ENCODE assay signal across 15 mouse cellular contexts in the genomic region with DNA sequence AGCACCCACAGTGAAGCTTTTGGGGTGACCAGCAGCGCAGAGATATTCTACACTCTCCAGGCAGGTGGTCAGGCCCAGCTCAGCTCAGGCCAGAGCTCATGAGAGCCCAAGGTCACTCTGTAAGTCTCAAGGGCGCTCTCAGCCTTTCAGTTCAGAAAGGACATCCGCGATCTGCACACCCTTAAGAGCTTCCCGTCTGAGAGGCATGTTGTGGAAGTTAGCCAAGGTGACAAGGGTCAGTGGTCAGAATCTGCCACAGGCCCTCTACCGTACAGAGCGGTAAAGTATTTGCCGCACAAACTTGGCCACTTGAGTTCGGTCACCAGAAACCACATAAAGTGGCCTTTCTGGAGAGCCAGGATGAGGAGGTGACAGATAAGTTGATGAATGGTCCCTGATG. TPM values are rescaled to one million over a fixed set of nuclear protein-coding genes. Genes with fewer than 3 reads are reported as not detected.
DNase-seq lines count a peak whose midpoint lies in the region; ATAC-seq and TF ChIP-seq lines count a peak whose summit lies in the region.
"Had no signal": no experiment of that assay in that cellular context is flagged by ENCODE, and none has a peak within 500 bp of the region (broad histone marks: within the 10 kb centered on the region; RNA-seq: fewer than 3 reads in every experiment).

No protein-coding gene starts in this region.

- no peak overlapping the region for H3ac ChIP-seq in myocyte (ENCODE audit: control insufficient read depth, insufficient read length)

- no peak for TF ChIP-seq EP300 in liver, postnatal 0 days (IDR thresholded peaks at IDR 0.05; ENCODE audit: low read depth)

- no peak overlapping the region for H3K27ac ChIP-seq in liver, adult 2 months (replicated peaks; ENCODE audit: insufficient read depth, low read depth, low read length)
- no peak overlapping the region for H3K27ac ChIP-seq in liver, postnatal 0 days (ENCODE audit: low read depth)
- no peak overlapping the region for H3K27ac ChIP-seq in kidney, embryonic 15.5 days
- H3K27ac ChIP-seq: forebrain, embryonic 12.5 days; hindbrain, embryonic 14.5 days; lung, embryonic 15.5 days; neural tube, embryonic 12.5 days had no signal

- DNase-seq in adrenal gland, adult 2 months: peak; percentile 45
- no peak for DNase-seq in adrenal gland, adult 18-20 months (ENCODE audit: low spot score in 2 of 2)
- peak; percentile 1 for DNase-seq in liver, adult 2 months (ENCODE audit: extremely low read depth, low read depth, low spot score)
- DNase-seq in liver, postnatal 0 days: no peak
- DNase-seq in ovary, adult 18-20 months (ENCODE audit: low spot score): no peak
- no peak for DNase-seq in urinary bladder, postnatal 4 days (ENCODE audit: low spot score in 2 of 2)
- DNase-seq: thymus, adult 18-20 months had no signal

- no peak for ATAC-seq in liver, postnatal 0 days
- no peak for ATAC-seq in kidney, embryonic 15.5 days (replicated peaks; ENCODE audit: low FRiP score)
- ATAC-seq: activated CD4-positive, CD25-positive, alpha-beta regulatory T cell, adult 4 months had no signal

- TF ChIP-seq POLR2A in liver, adult 2 months (IDR thresholded peaks at IDR 0.05; ENCODE audit: extremely low read depth, insufficient read depth, low read length): no peak
- no peak for TF ChIP-seq POLR2A in myocyte (IDR thresholded peaks at IDR 0.05; ENCODE audit: insufficient read length, low read depth)

- H3K4me1 ChIP-seq in liver, adult 2 months (ENCODE audit: control insufficient read depth, insufficient read depth, low read length): no peaks in the 10 kb centered on the region
- H3K4me1 ChIP-seq in liver, postnatal 0 days (ENCODE audit: insufficient read depth): no peaks in the 10 kb centered on the region
- peaks cover 30% of the 10 kb centered on the region for H3K4me1 ChIP-seq in kidney, embryonic 15.5 days

- H3K79me2 ChIP-seq in liver, adult 2 months (ENCODE audit: control insufficient read depth, insufficient read depth, low read length): no peaks in the 10 kb centered on the region
- no peaks in the 10 kb centered on the region for H3K79me2 ChIP-seq in myocyte (ENCODE audit: control insufficient read depth, insufficient read depth)

- H3K4me3 ChIP-seq in liver, adult 2 months (ENCODE audit: insufficient read depth, low read depth, low read length): no peak overlapping the region
- H3K4me3 ChIP-seq in liver, postnatal 0 days (ENCODE audit: low read depth, low read length): no peak overlapping the region
- no peak overlapping the region for H3K4me3 ChIP-seq in kidney, embryonic 15.5 days (replicated peaks)
- no peak overlapping the region for H3K4me3 ChIP-seq in myocyte
- H3K4me3 ChIP-seq: forebrain, embryonic 12.5 days; lung, embryonic 15.5 days; neural tube, embryonic 12.5 days had no signal

- H3K9ac ChIP-seq in liver, adult 2 months (ENCODE audit: low read depth, low read length): no peak overlapping the region
- no peak overlapping the region for H3K9ac ChIP-seq in liver, postnatal 0 days (replicated peaks)
- 0 out of 2 replicates have a peak overlapping the region, but pooled peaks have one; percentile 17 for H3K9ac ChIP-seq in kidney, embryonic 15.5 days
- H3K9ac ChIP-seq: forebrain, embryonic 12.5 days; hindbrain, embryonic 14.5 days; lung, embryonic 15.5 days; neural tube, embryonic 12.5 days had no signal

- no peaks in the 10 kb centered on the region for H3K36me3 ChIP-seq in liver, adult 2 months (ENCODE audit: control insufficient read depth, insufficient read depth, low read length)
- no peaks in the 10 kb centered on the region for H3K36me3 ChIP-seq in liver, postnatal 0 days (replicated peaks; ENCODE audit: insufficient read depth, low read length)
- H3K36me3 ChIP-seq in kidney, embryonic 15.5 days: no peaks in the 10 kb centered on the region
- H3K36me3 ChIP-seq in myocyte (ENCODE audit: control insufficient read depth, insufficient read depth): no peaks in the 10 kb centered on the region
- H3K36me3 ChIP-seq: forebrain, embryonic 12.5 days; G1E; lung, embryonic 15.5 days; neural tube, embryonic 12.5 days had no signal

- H3K27me3 ChIP-seq in liver, adult 2 months (ENCODE audit: control insufficient read depth, insufficient read depth, low read length): peaks cover 3% of the 10 kb centered on the region; the same call in 1 of the 2 replicates
- H3K27me3 ChIP-seq in liver, postnatal 0 days (ENCODE audit: insufficient read depth, low read length): peaks cover 19% of the 10 kb centered on the region
- H3K27me3 ChIP-seq in kidney, embryonic 15.5 days: peaks cover 17% of the 10 kb centered on the region
- no peaks in the 10 kb centered on the region for H3K27me3 ChIP-seq in myocyte (ENCODE audit: control insufficient read depth, insufficient read depth, insufficient read length)

- H3K4me2 ChIP-seq in liver, postnatal 0 days (ENCODE audit: low read depth, low read length): no peak overlapping the region
- no peak overlapping the region for H3K4me2 ChIP-seq in kidney, embryonic 15.5 days
- H3K4me2 ChIP-seq in myocyte (ENCODE audit: low read depth): peak overlapping the region; percentile 91
- H3K4me2 ChIP-seq: forebrain, embryonic 12.5 days; hindbrain, embryonic 14.5 days; lung, embryonic 15.5 days; neural tube, embryonic 12.5 days had no signal

- no peaks in the 10 kb centered on the region for H3K9me3 ChIP-seq in liver, postnatal 0 days (ENCODE audit: low read length)
- no peaks in the 10 kb centered on the region for H3K9me3 ChIP-seq in kidney, embryonic 15.5 days (replicated peaks)
- H3K9me3 ChIP-seq: forebrain, embryonic 12.5 days; G1E; lung, embryonic 15.5 days; neural tube, embryonic 12.5 days had no signal

- 58% methylated on average over 9 of the region's 9 CpGs for WGBS in liver, adult 2 months
- 53% methylated on average over 9 of the region's 9 CpGs for WGBS in liver, postnatal 0 days (ENCODE audit: insufficient replicate concordance)
- WGBS in kidney, embryonic 15.5 days: 29% methylated on average over 9 of the region's 9 CpGs

- no peak for TF ChIP-seq CTCF in liver, adult 2 months (IDR thresholded peaks at IDR 0.05; ENCODE audit: low read depth, low read length)
- no peak for TF ChIP-seq CTCF in liver, postnatal 0 days (IDR thresholded peaks at IDR 0.05; ENCODE audit: low read depth)

TF ChIP-seq in myocyte, 11 proteins besides CTCF, POLR2A, EP300 and RAD21:
- no peak for TF ChIP-seq SRF (IDR thresholded peaks at IDR 0.05; ENCODE audit: control insufficient read depth, insufficient read length, low read depth)
- no peak for TF ChIP-seq REST (IDR thresholded peaks at IDR 0.05; ENCODE audit: insufficient read depth, insufficient read length)
- TF ChIP-seq USF1 (IDR thresholded peaks at IDR 0.05; ENCODE audit: low read depth): no peak
- no peak for TF ChIP-seq CEBPB (IDR thresholded peaks at IDR 0.05; ENCODE audit: insufficient read depth, poor library complexity, severe bottlenecking)
- TF ChIP-seq TCF12 (IDR thresholded peaks at IDR 0.05; ENCODE audit: insufficient read depth, poor library complexity, severe bottlenecking): no peak
- TF ChIP-seq MYOG (IDR thresholded peaks at IDR 0.05; ENCODE audit: control insufficient read depth in 1 of 3, insufficient read depth in 1 of 3, insufficient read length in 2 of 3, low read depth in 2 of 3): no peak
- no peak for TF ChIP-seq TCF3 (IDR thresholded peaks at IDR 0.05; ENCODE audit: insufficient read length, low read depth)
- no peak for TF ChIP-seq MYOD1 (IDR thresholded peaks at IDR 0.05; ENCODE audit: control insufficient read depth in 1 of 3, insufficient read length in 2 of 3, low read depth in 2 of 3)
- TF ChIP-seq POLR2AphosphoS2 (IDR thresholded peaks at IDR 0.05; ENCODE audit: insufficient read length, low read depth): no peak
- no peak for TF ChIP-seq MAX (IDR thresholded peaks at IDR 0.05; ENCODE audit: low read depth)
- TF ChIP-seq E2F4 (IDR thresholded peaks at IDR 0.05; ENCODE audit: insufficient read depth): no peak
TF ChIP-seq in myocyte: peak in this region for 0.

RNA-seq across cellular contexts. Expression of a gene that starts 28.8 kb away (rescaled TPM):
- 1 to 10 TPM; 2.1 to 2.2 TPM for total RNA-seq in adrenal gland, adult 2 months (2021)
- polyA plus RNA-seq in adrenal gland, adult 2 months (2012; rRNA removed): 4.3 and 5.0 TPM in 2 replicates
- 1 to 10 TPM in 1 of 2 experiments, under 1 TPM in 1; 0.33 to 1.8 TPM for total RNA-seq in adrenal gland, adult 18-20 months (2021)
- total RNA-seq in liver, adult 2 months (2014; rRNA removed): not detected in 2 replicates
- 0.32 TPM in 1 of 2 replicates, not detected in the other for polyA plus RNA-seq in liver, adult 2 months (2012; rRNA removed)
- 0.07 and 0.17 TPM in 2 replicates for polyA plus RNA-seq in liver, postnatal 0 days (2015; fragmentation: Nextera tagmentation; extraction: Ambion mirVana)
- polyA plus RNA-seq in kidney, embryonic 15.5 days (2015; fragmentation: Nextera tagmentation; extraction: Ambion mirVana): 10.6 and 10.9 TPM in 2 replicates
- 21.8 TPM for polyA plus RNA-seq in myocyte (2012; fragmentation: generic; extraction: Trizol)
- total RNA-seq: G1E had no signal
- polyA plus RNA-seq: activated CD4-positive, CD25-positive, alpha-beta regulatory T cell, adult 4 months; G1E had no signal

RNA-seq across cellular contexts. Expression of a gene that starts 33.4 kb away (rescaled TPM):
- 10 to 100 TPM; 24.7 to 30.3 TPM for total RNA-seq in adrenal gland, adult 2 months (2021)
- 58.2 and 62.5 TPM in 2 replicates for polyA plus RNA-seq in adrenal gland, adult 2 months (2012; rRNA removed)
- total RNA-seq in adrenal gland, adult 18-20 months (2021): 10 to 100 TPM; 27.1 to 33.8 TPM
- total RNA-seq in liver, adult 2 months (2014; rRNA removed): 4.6 and 5.6 TPM in 2 replicates
- polyA plus RNA-seq in liver, adult 2 months (2012; rRNA removed): 15.4 and 17.4 TPM in 2 replicates
- polyA plus RNA-seq in liver, postnatal 0 days (2015; fragmentation: Nextera tagmentation; extraction: Ambion mirVana): 16.7 and 16.9 TPM in 2 replicates
- polyA plus RNA-seq in kidney, embryonic 15.5 days (2015; fragmentation: Nextera tagmentation; extraction: Ambion mirVana): 35.5 and 38.3 TPM in 2 replicates
- 44.9 TPM for polyA plus RNA-seq in myocyte (2012; fragmentation: generic; extraction: Trizol)

RNA-seq across cellular contexts. Expression of a gene that starts 55.9 kb away (rescaled TPM):
- total RNA-seq in adrenal gland, adult 2 months (2021): 10 to 100 TPM; 33.5 to 45.4 TPM
- 69.9 and 77.1 TPM in 2 replicates for polyA plus RNA-seq in adrenal gland, adult 2 months (2012; rRNA removed)
- 10 to 100 TPM; 35.2 to 42.8 TPM for total RNA-seq in adrenal gland, adult 18-20 months (2021)
- total RNA-seq in liver, adult 2 months (2014; rRNA removed): 8.3 and 8.8 TPM in 2 replicates
- 11.9 and 15.9 TPM in 2 replicates for polyA plus RNA-seq in liver, adult 2 months (2012; rRNA removed)
- 27.8 and 30.2 TPM in 2 replicates for polyA plus RNA-seq in liver, postnatal 0 days (2015; fragmentation: Nextera tagmentation; extraction: Ambion mirVana)
- polyA plus RNA-seq in kidney, embryonic 15.5 days (2015; fragmentation: Nextera tagmentation; extraction: Ambion mirVana): 82.6 and 96.6 TPM in 2 replicates
- polyA plus RNA-seq in myocyte (2012; fragmentation: generic; extraction: Trizol): 71.2 TPM

Comparison
In these comparisons a context has a peak if more than half of its experiments do, and no peak if none do; other contexts are left out.
1. DNase-seq: peak in adrenal gland, adult 2 months (single experiment) and liver, adult 2 months (single experiment); none in adrenal gland, adult 18-20 months (0 of 2), liver, postnatal 0 days (single experiment), ovary, adult 18-20 months (single experiment) and urinary bladder, postnatal 4 days (0 of 2).